Mouse (Mus musculus): ENCODE results near the gene Prrx1. TPM values are rescaled to one million over a fixed set of nuclear protein-coding genes. Genes with fewer than 3 reads are reported as not detected.

Gene Prrx1
- polyA plus RNA-seq, 1 experiment from 2014 or later = 20.3 TPM

- 50% methylated on average over 2 of the region's 2 CpGs for WGBS
- no peak for DNase-seq (ENCODE audit: low spot score)
- H3K4me1 ChIP-seq = peaks cover 8% of the 10 kb centered on the region
- H3K27me3 ChIP-seq (ENCODE audit: insufficient read depth, poor library complexity, severe bottlenecking) = no peaks in the 10 kb centered on the region
- H3K9me3 ChIP-seq = no peaks in the 10 kb centered on the region
- H3K27ac ChIP-seq = peak overlapping the region; percentile 19; the same call in 1 of the 2 replicates
- H3K4me3 ChIP-seq = no peak overlapping the region
- H3K36me3 ChIP-seq = no peaks in the 10 kb centered on the region
Measured at GRCm38 (mm10) chr1:163280842-163281122, 32.7 kb downstream of the Prrx1 start.

DNA sequence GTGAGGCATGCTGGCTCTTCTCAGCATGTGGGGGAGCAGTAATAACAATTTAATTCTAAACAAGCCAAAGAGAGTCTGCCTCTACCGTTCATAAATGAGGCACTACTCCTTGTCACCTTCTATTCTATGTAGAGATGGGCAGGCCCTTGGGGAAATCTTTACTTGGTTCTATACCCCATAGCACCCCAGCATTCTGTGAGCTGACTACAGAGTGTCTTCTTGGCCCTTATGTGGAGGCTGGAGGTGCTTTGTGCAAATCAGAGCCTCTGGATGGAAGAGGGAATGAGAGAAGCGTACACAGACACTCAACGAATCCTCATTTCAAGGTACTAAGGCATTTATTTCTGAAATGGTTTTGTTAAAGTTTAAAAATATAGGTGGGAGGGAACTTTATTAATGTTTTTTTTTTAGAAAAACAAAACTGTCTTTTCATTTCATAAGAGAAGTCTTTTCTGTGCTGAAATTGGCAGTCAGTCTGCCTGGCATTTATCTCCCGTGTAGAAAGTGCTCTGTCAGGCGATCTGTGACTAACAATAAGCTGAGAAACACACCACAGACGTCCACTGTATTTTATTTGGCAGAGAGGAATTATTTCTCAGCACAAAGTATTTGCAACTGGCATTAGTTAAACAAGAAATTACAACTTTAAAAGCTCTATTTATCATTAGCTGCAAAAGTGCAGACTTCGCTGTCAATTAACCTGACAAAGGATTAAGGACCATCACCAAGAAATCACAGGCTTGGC lies 33.2 kb downstream of the Prrx1 start:
- H3K36me3 ChIP-seq = no peaks in the 10 kb centered on the region
- no peaks in the 10 kb centered on the region for H3K9me3 ChIP-seq
- no peaks in the 10 kb centered on the region for H3K27me3 ChIP-seq (ENCODE audit: insufficient read depth, poor library complexity, severe bottlenecking)
- H3K27ac ChIP-seq = peak overlapping the region; percentile 19; the same call in 1 of the 2 replicates
- DNase-seq (ENCODE audit: low spot score) = no peak
- H3K4me1 ChIP-seq = peaks cover 8% of the 10 kb centered on the region
- 59% methylated on average over 7 of the region's 7 CpGs for WGBS
- H3K4me3 ChIP-seq = no peak overlapping the region

- Histone ChIP-seq H3K36me3 (no peaks in the 10 kb centered on the region), H3K27me3 (ENCODE audit: insufficient read depth, poor library complexity, severe bottlenecking) (no peaks in the 10 kb centered on the region), H3K9me3 (no peaks in the 10 kb centered on the region), H3K27ac (no peak overlapping the region), H3K4me3 (no peak overlapping the region), H3K4me1 (peaks cover 8% of the 10 kb centered on the region)
- WGBS = 82% methylated on average over 7 of the region's 7 CpGs
- no peak for DNase-seq (ENCODE audit: low spot score)
Measured at GRCm38 (mm10) chr1:163277069-163277468, 36.4 kb downstream of the Prrx1 start.

DNA sequence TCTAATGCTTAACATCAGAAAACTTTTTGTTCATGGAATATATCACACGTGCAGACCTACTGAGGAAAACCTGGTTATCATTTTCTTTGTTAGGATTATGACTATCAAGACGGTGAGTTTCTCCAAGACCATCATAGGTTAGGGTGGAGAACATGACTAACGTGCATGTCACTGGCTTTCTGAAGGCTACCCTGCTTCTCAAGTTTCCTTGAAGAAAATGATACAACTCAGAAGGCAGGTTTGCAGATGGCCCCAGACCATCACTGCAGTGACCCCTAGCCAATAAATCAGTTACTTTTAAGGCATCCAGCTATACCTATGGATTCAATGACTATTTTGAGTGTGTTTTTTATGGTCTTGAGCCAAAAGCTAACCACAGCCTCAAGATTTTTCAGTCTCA lies 38.6 kb downstream of the Prrx1 start:
- no peaks in the 10 kb centered on the region for H3K9me3 ChIP-seq
- no peaks in the 10 kb centered on the region for H3K36me3 ChIP-seq
- H3K27me3 ChIP-seq (ENCODE audit: insufficient read depth, poor library complexity, severe bottlenecking) = no peaks in the 10 kb centered on the region
- no peaks in the 10 kb centered on the region for H3K4me1 ChIP-seq
- no peak overlapping the region for H3K27ac ChIP-seq
- no peak overlapping the region for H3K4me3 ChIP-seq
- 84% methylated on average over 3 of the region's 3 CpGs for WGBS
- DNase-seq (ENCODE audit: low spot score) = no peak

- WGBS = 81% methylated on average over 3 of the region's 3 CpGs
- no peaks in the 10 kb centered on the region for H3K36me3 ChIP-seq
Measured at GRCm38 (mm10) chr1:163273132-163273531, 40.4 kb downstream of the Prrx1 start.

DNA sequence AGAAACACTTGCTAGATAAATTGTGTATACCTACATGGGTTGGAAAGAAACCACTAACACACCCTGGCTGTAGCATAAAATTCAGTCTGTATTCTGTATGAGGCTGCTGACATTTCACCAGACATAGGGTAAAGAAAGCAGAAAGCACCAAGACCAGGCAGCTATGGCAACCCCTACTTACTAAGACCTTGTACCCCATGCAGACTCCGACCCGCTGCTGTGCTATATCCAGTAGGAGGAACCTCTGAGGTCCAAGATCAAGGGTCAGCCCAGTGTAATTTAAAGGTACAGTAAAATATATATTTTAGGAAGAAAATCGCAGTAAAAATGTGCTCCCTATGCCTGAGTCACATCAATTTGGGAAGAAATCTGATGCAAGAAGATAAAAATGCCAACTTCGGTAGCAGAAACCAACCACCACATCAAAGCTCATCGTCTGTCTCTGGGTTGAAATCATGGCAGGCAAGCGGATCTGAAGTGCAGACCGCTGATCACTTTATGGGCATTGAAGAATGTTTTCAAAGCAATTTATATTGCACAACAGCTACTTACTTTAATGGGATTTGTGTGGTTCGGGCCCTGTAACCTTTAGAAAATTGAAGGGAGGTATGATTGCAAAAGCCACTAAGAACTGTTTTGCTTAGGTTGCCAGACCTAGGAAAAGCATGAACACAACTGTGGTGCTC lies 46.5 kb downstream of the Prrx1 start:
- no peak overlapping the region for H3K27ac ChIP-seq
- no peaks in the 10 kb centered on the region for H3K4me1 ChIP-seq
- H3K36me3 ChIP-seq = no peaks in the 10 kb centered on the region
- DNase-seq (ENCODE audit: low spot score) = no peak
- H3K27me3 ChIP-seq (ENCODE audit: insufficient read depth, poor library complexity, severe bottlenecking) = no peaks in the 10 kb centered on the region
- 91% methylated on average over 8 of the region's 8 CpGs for WGBS
- H3K4me3 ChIP-seq = no peak overlapping the region
- H3K9me3 ChIP-seq = no peaks in the 10 kb centered on the region

More at GRCm38 (mm10) chr1:163273132-163273531, 40.4 kb downstream of the Prrx1 start:
- Histone ChIP-seq H3K4me1 (no peaks in the 10 kb centered on the region), H3K4me3 (no peak overlapping the region), H3K9me3 (no peaks in the 10 kb centered on the region), H3K27ac (no peak overlapping the region), H3K27me3 (ENCODE audit: insufficient read depth, poor library complexity, severe bottlenecking) (no peaks in the 10 kb centered on the region)
- no peak for DNase-seq (ENCODE audit: low spot score)

DNA sequence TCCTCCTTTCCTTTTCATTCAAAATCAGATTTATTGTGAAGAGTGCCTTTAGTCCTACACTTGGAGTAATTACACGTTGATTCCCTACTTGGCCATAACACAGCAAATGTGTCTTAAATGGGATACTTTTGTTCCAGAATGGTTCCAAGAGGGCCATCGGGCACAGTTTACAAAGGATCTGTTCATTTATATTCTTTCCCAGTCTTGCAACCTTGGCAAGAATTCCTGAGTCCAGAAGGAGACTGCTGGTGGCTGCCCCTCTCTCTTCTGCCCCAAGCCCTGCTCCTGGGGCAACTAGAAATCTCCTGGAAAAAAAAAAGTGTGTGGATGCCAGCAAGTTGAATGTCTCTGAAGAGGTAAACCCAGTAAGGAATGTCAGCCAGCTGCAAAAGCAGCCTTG lies 56.2 kb downstream of the Prrx1 start:
- Histone ChIP-seq H3K4me3 (no peak overlapping the region), H3K27ac (no peak overlapping the region)

DNA sequence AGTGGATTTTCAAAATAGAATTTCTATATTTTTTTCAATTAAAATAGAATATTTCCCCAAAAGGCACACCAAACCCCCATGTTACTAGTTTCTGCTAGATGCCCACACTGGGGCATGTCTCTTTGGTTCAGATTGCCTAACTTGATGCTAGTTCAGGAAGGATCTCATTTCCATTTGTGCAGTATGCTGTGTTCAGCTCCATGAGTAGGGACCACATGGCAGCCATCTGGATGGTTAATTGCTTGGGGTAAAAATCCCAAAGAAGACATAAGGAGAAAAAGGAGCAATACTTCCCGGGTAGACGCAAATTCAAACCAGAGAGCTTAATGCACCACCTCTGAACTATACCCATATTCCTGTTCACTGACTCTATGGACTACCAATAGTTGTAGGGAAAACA lies 57.6 kb downstream of the Prrx1 start:
- WGBS = 82% methylated on average over 2 of the region's 2 CpGs
- no peaks in the 10 kb centered on the region for H3K36me3 ChIP-seq
- H3K27ac ChIP-seq = no peak overlapping the region
- DNase-seq (ENCODE audit: low spot score) = no peak
- no peaks in the 10 kb centered on the region for H3K9me3 ChIP-seq
- no peaks in the 10 kb centered on the region for H3K27me3 ChIP-seq (ENCODE audit: insufficient read depth, poor library complexity, severe bottlenecking)
- H3K4me1 ChIP-seq = no peaks in the 10 kb centered on the region
- H3K4me3 ChIP-seq = no peak overlapping the region

More for the DNA sequence above, 56.2 kb downstream of the Prrx1 start:
- Histone ChIP-seq H3K4me1 (no peaks in the 10 kb centered on the region), H3K27me3 (ENCODE audit: insufficient read depth, poor library complexity, severe bottlenecking) (no peaks in the 10 kb centered on the region), H3K36me3 (0 out of 2 replicates have a peak, but pooled peaks cover 2% of the 10 kb centered on the region), H3K9me3 (no peaks in the 10 kb centered on the region)
- DNase-seq (ENCODE audit: low spot score) = no peak
- WGBS = 87% methylated on average over 2 of the region's 2 CpGs

GRCm38 (mm10) chr1:163252796-163253195 lies 60.7 kb downstream of the Prrx1 start:
- Histone ChIP-seq H3K27me3 (ENCODE audit: insufficient read depth, poor library complexity, severe bottlenecking) (no peaks in the 10 kb centered on the region), H3K36me3 (no peaks in the 10 kb centered on the region), H3K4me1 (no peaks in the 10 kb centered on the region), H3K27ac (no peak overlapping the region), H3K9me3 (no peaks in the 10 kb centered on the region), H3K4me3 (no peak overlapping the region)
- no peak for DNase-seq (ENCODE audit: low spot score)
- WGBS = 76% methylated on average over 4 of the region's 4 CpGs

- Histone ChIP-seq H3K4me1 (no peaks in the 10 kb centered on the region), H3K36me3 (no peaks in the 10 kb centered on the region), H3K4me3 (no peak overlapping the region), H3K9me3 (no peaks in the 10 kb centered on the region), H3K27ac (no peak overlapping the region), H3K27me3 (ENCODE audit: insufficient read depth, poor library complexity, severe bottlenecking) (no peaks in the 10 kb centered on the region)
- WGBS = 69% methylated on average over 5 of the region's 5 CpGs
- no peak for DNase-seq (ENCODE audit: low spot score)
Measured at GRCm38 (mm10) chr1:163252331-163252730, 61.2 kb downstream of the Prrx1 start.

- Histone ChIP-seq H3K27me3 (ENCODE audit: insufficient read depth, poor library complexity, severe bottlenecking) (no peaks in the 10 kb centered on the region), H3K27ac (no peak overlapping the region), H3K4me3 (no peak overlapping the region), H3K36me3 (no peaks in the 10 kb centered on the region), H3K4me1 (no peaks in the 10 kb centered on the region), H3K9me3 (no peaks in the 10 kb centered on the region)
- DNase-seq (ENCODE audit: low spot score) = no peak
- WGBS = 73% methylated on average over 1 of the region's 1 CpGs
Measured at GRCm38 (mm10) chr1:163251766-163252165, 61.7 kb downstream of the Prrx1 start.

GRCm38 (mm10) chr1:163238950-163239349 lies 74.6 kb downstream of the Prrx1 start:
- no peak for DNase-seq (ENCODE audit: low spot score)
- no peaks in the 10 kb centered on the region for H3K9me3 ChIP-seq
- WGBS = 70% methylated on average over 4 of the region's 4 CpGs
- no peak overlapping the region for H3K27ac ChIP-seq
- no peaks in the 10 kb centered on the region for H3K4me1 ChIP-seq
- H3K36me3 ChIP-seq = no peaks in the 10 kb centered on the region
- H3K4me3 ChIP-seq = no peak overlapping the region
- H3K27me3 ChIP-seq (ENCODE audit: insufficient read depth, poor library complexity, severe bottlenecking) = no peaks in the 10 kb centered on the region

- H3K36me3 ChIP-seq = no peaks in the 10 kb centered on the region
- H3K9me3 ChIP-seq = no peaks in the 10 kb centered on the region
- no peaks in the 10 kb centered on the region for H3K27me3 ChIP-seq (ENCODE audit: insufficient read depth, poor library complexity, severe bottlenecking)
- whole genome bisulfite sequencing = 74% methylated on average over 3 of the region's 3 CpGs
- no peak overlapping the region for H3K4me3 ChIP-seq
- no peaks in the 10 kb centered on the region for H3K4me1 ChIP-seq
- no peak for DNase-seq (ENCODE audit: low spot score)
- H3K27ac ChIP-seq = no peak overlapping the region
Measured at GRCm38 (mm10) chr1:163231230-163231629, 82.3 kb downstream of the Prrx1 start.

All from heart, embryonic 10.5 days (tissue).